Mouse (Mus musculus) thymus, adult 2 months (tissue): Measurements from ENCODE around the gene Cers5.

Experiments used
- CTCF ChIP-seq: fragments of 200-500 bp; IDR thresholded peaks from 2 replicates; pipeline ENCODE4 v1.5.1; 2012; ENCODE audit warnings: mild to moderate bottlenecking, control low read depth, low read length, moderate library complexity, borderline replicate concordance; ENCODE audit not compliant: control insufficient read depth, poor library complexity, insufficient read depth; ENCODE audit errors: extremely low read depth
- POLR2A ChIP-seq: fragments of 200-500 bp; IDR thresholded peaks from 2 replicates; pipeline ENCODE4 v1.6.1; 2012; ENCODE audit warnings: mild to moderate bottlenecking, low read length, control low read depth, moderate library complexity; ENCODE audit not compliant: control insufficient read depth, poor library complexity, insufficient read depth; ENCODE audit errors: extremely low read depth

GRCm38 (mm10) chr15:99796735-99797134, 24.1 kb upstream of the Cers5 start:
- TF ChIP-seq CTCF (no peak), POLR2A (no peak)
